Mouse (Mus musculus): ENCODE results near the gene Copg2.

Gene Copg2

GRCm38 (mm10) chr6:30732571-30733130 is 163.9 kb downstream of the Copg2 start:
- no peak for DNase-seq

- no peak for DNase-seq
Observed at GRCm38 (mm10) chr6:30730301-30730971, 166.2 kb downstream of the Copg2 start.

GRCm38 (mm10) chr6:30723331-30723730 is 173.3 kb downstream of the Copg2 start, which contains the start of gene Mest:
TSS of gene Mest (plus strand) at chr6:30723547.
- no peak for DNase-seq

- DNase-seq = no peak
Observed at GRCm38 (mm10) chr6:30722385-30723164, 174.0 kb downstream of the Copg2 start.

- DNase-seq = no peak
Observed at GRCm38 (mm10) chr6:30716796-30717195, 179.8 kb downstream of the Copg2 start.

GRCm38 (mm10) chr6:30714891-30715471 is 181.6 kb downstream of the Copg2 start:
- DNase-seq = no peak

- no peak for DNase-seq
Observed at GRCm38 (mm10) chr6:30713896-30714295, 182.7 kb downstream of the Copg2 start.

- DNase-seq = no peak
Observed at GRCm38 (mm10) chr6:30713455-30713854, 183.1 kb downstream of the Copg2 start.

GRCm38 (mm10) chr6:30712484-30712883 is 184.1 kb downstream of the Copg2 start:
- DNase-seq = no peak

- DNase-seq = no peak
Observed at GRCm38 (mm10) chr6:30711365-30711763, 185.2 kb downstream of the Copg2 start.

GRCm38 (mm10) chr6:30710371-30711364 is 185.9 kb downstream of the Copg2 start:
- no peak for DNase-seq

GRCm38 (mm10) chr6:30709115-30709514 is 187.5 kb downstream of the Copg2 start:
- no peak for DNase-seq

- no peak for DNase-seq
Observed at GRCm38 (mm10) chr6:30703977-30704602, 192.5 kb downstream of the Copg2 start.

- DNase-seq = no peak
Observed at GRCm38 (mm10) chr6:30703476-30703875, 193.1 kb downstream of the Copg2 start.

GRCm38 (mm10) chr6:30702881-30703280 is 193.7 kb downstream of the Copg2 start:
- DNase-seq = no peak

- DNase-seq = no peak
Observed at GRCm38 (mm10) chr6:30700182-30700581, 196.4 kb downstream of the Copg2 start.

- no peak for DNase-seq
Observed at GRCm38 (mm10) chr6:30698036-30698435, 198.6 kb downstream of the Copg2 start.
